Mouse (Mus musculus) small intestine, adult 2 months (tissue): ENCODE measurements around the gene Lrrc8c. TPM values are rescaled to one million over a fixed set of nuclear protein-coding genes. Genes with fewer than 3 reads are reported as not detected.
"Not testable (repeated sequence)": the region's sequence is repeated elsewhere in the genome, so short reads cannot be mapped to it uniquely, and the experiment has no call there.

ENCODE experiments used
- H3K27ac ChIP-seq: fragments of 200-500 bp; 2 replicates; pipeline ENCODE4 v1.5.1; 2012; ENCODE audit warnings: low read depth, low read length, control low read depth, inconsistent platforms; ENCODE audit not compliant: insufficient read depth
- H3K27me3 ChIP-seq: fragments of 200-500 bp; 2 replicates; pipeline ENCODE4 v1.6.1; 2012; ENCODE audit warnings: mild to moderate bottlenecking, moderate library complexity, low read length, inconsistent platforms; ENCODE audit not compliant: control insufficient read depth, insufficient read depth
- H3K36me3 ChIP-seq: fragments of 200-500 bp; 2 replicates; pipeline ENCODE4 v1.6.1; 2012; ENCODE audit warnings: mild to moderate bottlenecking, low read length, control low read depth, inconsistent platforms; ENCODE audit not compliant: control insufficient read depth, insufficient read depth
- H3K4me1 ChIP-seq: fragments of 200-500 bp; 2 replicates; pipeline ENCODE4 v1.6.1; 2012; ENCODE audit warnings: low read length, inconsistent platforms, mixed read lengths; ENCODE audit not compliant: control insufficient read depth, insufficient read depth, insufficient read length
- H3K4me3 ChIP-seq: fragments of 200-500 bp; 2 replicates; pipeline ENCODE4 v1.5.1; 2012; ENCODE audit warnings: low read depth, mild to moderate bottlenecking, control low read depth, inconsistent platforms, low read length, moderate library complexity
- CTCF ChIP-seq: fragments of 200-500 bp; IDR thresholded peaks from 2 replicates; pipeline ENCODE4 v1.5.1; 2012; ENCODE audit warnings: low read depth, mild to moderate bottlenecking, control low read depth, inconsistent platforms, low read length, moderate library complexity, mixed read lengths; ENCODE audit not compliant: insufficient replicate concordance, insufficient read length; ENCODE audit errors: extremely low read depth
- POLR2A ChIP-seq: fragments of 200-500 bp; IDR thresholded peaks from 2 replicates; pipeline ENCODE4 v1.6.1; 2012; ENCODE audit warnings: low read depth, mild to moderate bottlenecking, control low read depth, inconsistent platforms, low read length, moderate library complexity
- WGBS: fragments of 180-500 bp; shearing (Covaris S2); methylation state at CpG from one replicate; pipeline ENCODE4 v1.1.7; 2018; 5-methylcytosine and 5-hydroxymethylcytosine counted together
- polyA plus RNA-seq: library from polyadenylated mRNA; depleted of rRNA; stranded (reverse); fragments of >200 nt; gene quantifications from 2 replicates; pipeline ENCODE4 v1.2.3, GENCODE M21; 2012

Lrrc8c gene
- polyA plus RNA-seq, 1 experiment: 7.6 TPM

- TF ChIP-seq CTCF (no peak), POLR2A (no peak)
- WGBS: 70% methylated on average over 6 of the region's 6 CpGs
- Histone ChIP-seq H3K27ac (no peak overlapping the region), H3K4me1 (no peaks in the 10 kb centered on the region), H3K27me3 (no peaks in the 10 kb centered on the region), H3K4me3 (no peak overlapping the region), H3K36me3 (no peaks in the 10 kb centered on the region)
Observed at GRCm38 (mm10) chr5:105635576-105635975, 116.4 kb downstream of the Lrrc8c start.

GRCm38 (mm10) chr5:105636484-105637191 is 117.5 kb downstream of the Lrrc8c start:
- Histone ChIP-seq H3K27me3 (no peaks in the 10 kb centered on the region), H3K4me3 (no peak overlapping the region), H3K36me3 (no peaks in the 10 kb centered on the region), H3K4me1 (no peaks in the 10 kb centered on the region), H3K27ac (no peak overlapping the region)
- 73% methylated on average over 11 of the region's 11 CpGs for WGBS
- no peak for TF ChIP-seq CTCF
- TF ChIP-seq POLR2A: no peak

- H3K4me3 ChIP-seq, H3K27me3 ChIP-seq, H3K27ac ChIP-seq, H3K36me3 ChIP-seq, H3K4me1 ChIP-seq: not testable (repeated sequence)
- WGBS: 94% methylated on average over 2 of the region's 2 CpGs
Observed at GRCm38 (mm10) chr5:105638266-105638665, 119.1 kb downstream of the Lrrc8c start.

DNA sequence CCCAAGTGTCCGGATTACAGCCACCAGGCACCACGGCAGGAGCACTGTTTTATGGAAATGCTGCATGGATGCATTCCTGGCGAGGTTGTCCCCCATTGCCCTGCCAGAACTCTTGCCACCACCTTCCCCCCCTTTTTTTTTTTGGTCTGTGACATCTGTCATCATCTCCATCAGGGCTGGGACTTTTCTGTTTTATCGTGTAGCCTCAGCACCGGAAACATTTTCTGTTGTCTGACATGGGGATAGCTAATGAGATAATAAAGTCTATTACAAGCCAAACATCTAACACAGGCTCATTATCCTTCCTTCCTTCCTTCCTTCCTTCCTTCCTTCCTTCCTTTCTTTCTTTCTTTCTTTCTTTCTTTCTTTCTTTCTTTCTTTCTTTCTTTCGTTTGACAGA is 119.7 kb downstream of the Lrrc8c start:
- no peak for TF ChIP-seq CTCF
- TF ChIP-seq POLR2A: no peak
- 87% methylated on average over 6 of the region's 6 CpGs for WGBS
- no peak overlapping the region for H3K4me3 ChIP-seq

GRCm38 (mm10) chr5:105639363-105639762 is 120.2 kb downstream of the Lrrc8c start:
- H3K4me1 ChIP-seq: no peaks in the 10 kb centered on the region; the same call in 1 of the 2 replicates
- TF ChIP-seq CTCF: no peak
- 94% methylated on average over 11 of the region's 11 CpGs for WGBS
- no peak overlapping the region for H3K27ac ChIP-seq
- no peak overlapping the region for H3K4me3 ChIP-seq
- H3K36me3 ChIP-seq: no peaks in the 10 kb centered on the region
- H3K27me3 ChIP-seq: no peaks in the 10 kb centered on the region

More for the DNA sequence above, 119.7 kb downstream of the Lrrc8c start:
- no peaks in the 10 kb centered on the region for H3K36me3 ChIP-seq
- H3K27me3 ChIP-seq: no peaks in the 10 kb centered on the region
- H3K27ac ChIP-seq: no peak overlapping the region
- H3K4me1 ChIP-seq: no peaks in the 10 kb centered on the region; the same call in 1 of the 2 replicates

DNA sequence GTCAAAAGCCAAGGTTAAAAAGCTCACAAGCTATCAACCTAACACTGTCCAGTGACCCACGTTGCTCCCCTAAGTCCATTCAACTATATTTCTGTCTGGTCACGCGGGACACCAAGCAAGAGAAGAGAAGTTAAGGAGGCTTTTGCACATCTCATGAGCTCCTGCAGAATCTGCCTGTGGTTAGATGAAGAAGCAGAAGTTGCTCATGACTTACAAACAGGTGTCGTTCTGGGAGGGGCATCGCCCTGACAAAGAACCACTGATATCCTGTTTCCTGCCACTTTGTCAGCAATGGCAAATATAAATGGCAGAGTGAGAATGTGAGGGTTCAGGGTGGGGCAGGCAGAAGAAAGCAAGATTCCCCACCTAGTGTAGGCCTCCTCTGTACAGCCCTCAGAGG is 123.3 kb downstream of the Lrrc8c start:
- Histone ChIP-seq H3K27me3 (no peaks in the 10 kb centered on the region), H3K4me3 (no peak overlapping the region), H3K27ac (peak overlapping the region; percentile 47), H3K36me3 (no peaks in the 10 kb centered on the region), H3K4me1 (no peaks in the 10 kb centered on the region; the same call in 1 of the 2 replicates)
- TF ChIP-seq CTCF: no peak
- no peak for TF ChIP-seq POLR2A
- WGBS: 66% methylated on average over 5 of the region's 5 CpGs

DNA sequence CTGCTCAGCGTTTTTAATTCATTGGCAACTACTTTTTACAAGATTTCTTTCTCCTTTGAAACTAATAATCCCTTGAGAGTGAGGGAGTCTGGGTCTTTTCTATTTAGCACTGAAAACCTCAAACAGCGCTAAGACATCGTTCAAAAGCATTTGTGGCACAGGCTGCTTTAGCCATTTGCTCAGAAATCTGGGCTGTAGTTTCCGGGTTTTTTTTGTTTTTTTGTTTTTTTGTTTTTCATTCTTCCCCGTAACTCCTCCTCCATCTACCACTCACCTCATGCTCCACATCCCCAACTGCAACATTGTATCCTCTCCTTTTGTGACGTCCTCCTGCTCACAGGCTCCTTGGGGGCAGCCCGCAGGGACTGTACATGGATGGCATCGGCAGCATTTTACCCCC is 124.1 kb downstream of the Lrrc8c start:
- H3K27ac ChIP-seq: peak overlapping the region; percentile 47; the same call in 1 of the 2 replicates
- TF ChIP-seq POLR2A (no peak), CTCF (no peak)

GRCm38 (mm10) chr5:105644195-105644594 is 125.0 kb downstream of the Lrrc8c start:
- Histone ChIP-seq H3K4me1 (peaks cover 4% of the 10 kb centered on the region), H3K27me3 (no peaks in the 10 kb centered on the region), H3K4me3 (no peak overlapping the region), H3K27ac (no peak overlapping the region), H3K36me3 (no peaks in the 10 kb centered on the region)
- no peak for TF ChIP-seq CTCF
- no peak for TF ChIP-seq POLR2A
- 90% methylated on average over 6 of the region's 6 CpGs for WGBS

More for the DNA sequence above, 124.1 kb downstream of the Lrrc8c start:
- H3K27me3 ChIP-seq: no peaks in the 10 kb centered on the region
- WGBS: 79% methylated on average over 8 of the region's 8 CpGs
- H3K4me3 ChIP-seq: no peak overlapping the region
- no peaks in the 10 kb centered on the region for H3K36me3 ChIP-seq
- no peaks in the 10 kb centered on the region; the same call in 1 of the 2 replicates for H3K4me1 ChIP-seq
